Mouse (Mus musculus) urinary bladder, postnatal 25 days (tissue): Measurements from ENCODE around the gene Strip2.

ENCODE experiments used
- DNase-seq: peaks from one replicate; pipeline ENCODE4 v3.0.0; 2022; ENCODE audit warnings: low spot score

Strip2 gene

GRCm38 (mm10) chr6:30009204-30009603 is 92.4 kb downstream of the Strip2 start:
- no peak for DNase-seq
